Mouse (Mus musculus): ENCODE measurements around the gene Cuzd1.

The Cuzd1 gene

GRCm38 (mm10) chr7:131322192-131322591, at the start of gene Cuzd1:
Gene Cuzd1, minus strand, starts transcription at chr7:131322292.
- DNase-seq = no peak

DNA sequence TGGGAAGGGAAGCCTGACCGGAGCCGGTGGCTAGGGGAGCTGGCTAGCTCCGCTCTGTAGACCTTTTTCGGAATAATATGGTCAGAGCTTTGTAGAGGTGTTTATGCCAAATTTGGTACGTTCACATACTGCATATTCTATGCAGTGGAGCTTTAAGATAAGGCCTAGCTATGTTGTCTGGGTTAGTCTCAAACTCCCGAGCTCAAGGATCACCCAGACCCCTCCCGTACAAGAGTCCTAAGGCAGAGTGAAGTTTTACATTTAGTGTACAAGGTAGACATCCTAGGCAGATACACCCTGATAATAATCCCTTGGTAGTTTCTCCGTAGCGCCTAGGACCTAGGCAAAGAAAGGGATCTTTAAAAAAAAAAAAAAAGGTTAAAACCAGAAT, 49.4 kb upstream of the Cuzd1 start:
- DNase-seq = no peak

DNA sequence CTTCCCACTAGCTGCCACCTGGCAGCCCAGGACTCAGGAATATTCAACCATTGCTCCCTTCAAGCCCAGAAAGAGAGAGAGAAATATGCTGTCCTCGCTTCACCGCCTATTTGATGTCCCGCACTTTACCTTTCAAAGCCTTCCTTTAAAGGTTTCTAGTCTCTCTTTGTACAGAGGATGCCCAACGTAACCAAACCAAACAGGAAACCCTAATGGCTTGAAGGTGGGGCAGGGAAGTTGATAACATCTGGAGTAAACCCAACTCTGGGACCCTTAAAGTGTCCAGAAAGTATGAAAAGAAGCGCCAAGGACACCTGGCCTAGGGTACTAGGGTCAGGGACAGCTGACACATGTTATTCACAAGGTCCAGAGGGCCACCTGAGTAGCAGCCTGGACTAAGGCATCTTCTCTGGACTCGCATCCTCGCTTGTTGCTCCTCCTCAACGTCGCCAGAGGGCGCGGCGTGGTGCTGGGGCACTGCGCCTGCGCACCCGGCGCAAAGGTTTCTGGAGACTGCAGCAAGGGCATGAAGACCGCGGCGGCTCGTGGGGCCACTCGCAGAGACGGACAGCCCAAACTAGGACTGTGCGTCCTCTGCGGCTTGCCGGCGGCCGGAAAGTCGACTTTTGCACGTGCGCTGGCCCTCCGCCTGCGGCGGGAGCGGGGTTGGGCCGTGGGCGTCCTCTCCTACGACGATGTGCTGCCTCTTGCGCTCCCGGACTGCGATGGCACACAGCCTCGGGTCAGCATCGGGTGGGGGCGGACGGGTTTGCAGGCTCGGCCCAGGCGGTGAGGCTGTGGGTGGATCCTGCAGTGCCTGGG, 48.8 kb upstream of the Cuzd1 start, which contains the start of gene Pstk:
Pstk (plus strand) TSS at position 494 of the 822 bp plus-strand sequence.
- peak; percentile 86 to 96 for DNase-seq

GRCm38 (mm10) chr7:131364131-131364530, 42.0 kb upstream of the Cuzd1 start:
- DNase-seq = no peak

DNA sequence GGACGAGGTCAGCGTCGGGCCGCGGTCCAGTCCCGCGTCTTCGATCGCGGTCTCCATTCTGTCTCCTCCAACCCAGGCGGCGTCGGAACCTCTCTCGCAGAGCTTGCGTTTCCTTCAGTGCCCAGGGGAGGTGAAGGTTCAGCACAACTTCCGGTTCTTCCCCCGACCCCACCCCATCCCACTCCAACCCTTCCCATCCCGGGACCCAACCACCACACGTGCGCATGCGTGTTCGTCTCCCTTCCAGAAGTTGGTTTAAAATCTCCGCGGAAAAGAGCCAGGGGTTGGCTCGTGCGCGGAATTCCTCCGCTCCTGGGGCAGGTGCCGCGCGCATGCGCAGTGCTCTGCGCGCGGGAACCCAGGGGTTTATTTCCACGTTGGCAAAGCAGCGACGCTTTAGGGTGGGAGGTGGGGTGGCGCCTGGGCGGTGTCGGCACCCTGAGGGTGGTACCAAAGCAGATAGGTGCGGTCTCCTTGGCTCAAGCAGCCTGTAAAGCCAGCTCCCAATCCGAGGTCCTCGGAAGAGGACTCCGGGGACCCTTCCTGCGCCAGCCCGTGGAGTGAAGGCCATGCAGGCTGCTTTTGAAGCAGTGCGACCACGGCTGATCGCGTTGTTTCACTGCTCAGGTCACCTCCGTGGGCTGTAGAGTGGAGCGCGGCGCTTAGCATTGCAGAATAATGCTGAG, 40.7 kb upstream of the Cuzd1 start, which contains the start of gene 2310057M21Rik:
2310057M21Rik (minus strand) TSS at position 145 of the 686 bp plus-strand sequence.
- peak; percentile 95 for DNase-seq

DNA sequence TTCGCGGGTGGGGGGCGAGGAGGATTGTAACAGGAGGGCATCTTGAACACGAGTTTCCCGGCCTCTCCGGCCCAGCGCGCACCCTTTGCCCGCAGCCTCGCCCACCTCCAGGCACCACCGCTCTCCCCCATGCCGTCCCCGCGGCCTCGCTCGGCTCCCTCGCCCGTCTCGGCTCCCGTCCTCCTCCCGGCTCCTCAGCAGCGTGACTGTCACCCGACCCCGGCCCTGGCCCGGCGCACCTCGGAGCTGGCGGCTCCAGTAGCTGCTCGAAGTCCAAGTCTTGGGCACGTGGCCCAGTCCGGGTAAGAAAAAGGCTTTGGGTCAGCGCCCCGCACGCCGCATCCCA, 40.1 kb upstream of the Cuzd1 start:
- DNase-seq = no peak

DNA sequence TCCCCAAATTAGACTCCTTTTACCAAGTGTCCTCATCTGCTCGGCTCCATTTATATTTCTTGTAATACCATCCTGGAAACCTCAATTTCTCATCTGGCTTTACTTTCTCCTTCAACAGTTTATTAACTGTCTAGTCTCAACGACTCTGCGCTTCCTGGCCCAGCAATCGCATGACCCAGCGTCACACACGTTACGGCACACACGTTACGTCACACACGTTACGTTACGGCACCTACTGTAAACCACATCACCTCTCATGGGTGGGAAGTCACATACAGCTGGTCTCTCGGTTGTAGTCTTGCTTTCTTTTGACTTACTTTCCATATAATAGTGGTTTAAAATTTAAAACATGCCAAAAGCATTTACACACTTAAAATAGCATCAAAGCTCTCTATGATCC, 34.0 kb upstream of the Cuzd1 start:
- DNase-seq = no peak

- DNase-seq = peak; percentile 20 to 21
Measured at GRCm38 (mm10) chr7:131345856-131346541, 23.9 kb upstream of the Cuzd1 start.

DNA sequence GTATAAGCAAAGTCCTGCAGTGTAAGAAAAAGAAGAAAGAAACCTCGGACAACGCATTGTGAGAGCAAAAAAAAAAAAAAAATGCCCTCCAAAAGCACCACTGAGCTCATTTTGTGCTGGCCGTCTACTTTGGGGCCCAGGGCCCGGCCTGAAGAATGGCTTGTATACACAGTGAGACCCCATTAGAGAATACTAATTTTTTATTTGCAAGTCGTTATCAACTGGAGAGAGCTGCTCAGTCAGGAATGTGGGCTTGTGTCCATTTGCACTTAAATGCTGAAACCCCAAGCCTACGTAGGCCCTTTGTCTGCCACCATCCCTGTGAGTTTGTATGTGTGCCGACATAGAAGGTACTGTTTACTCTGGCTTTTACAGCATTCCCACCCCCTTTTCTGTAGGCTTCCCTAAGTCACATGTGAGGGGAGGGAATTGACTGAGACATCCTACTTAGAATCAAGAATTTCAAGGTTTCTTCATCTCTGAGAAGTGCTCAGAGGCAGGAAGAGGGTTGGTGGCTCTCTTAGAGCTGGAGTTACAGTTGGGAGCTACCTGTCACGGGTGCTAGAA, 15.5 kb upstream of the Cuzd1 start:
- no peak for DNase-seq

DNA sequence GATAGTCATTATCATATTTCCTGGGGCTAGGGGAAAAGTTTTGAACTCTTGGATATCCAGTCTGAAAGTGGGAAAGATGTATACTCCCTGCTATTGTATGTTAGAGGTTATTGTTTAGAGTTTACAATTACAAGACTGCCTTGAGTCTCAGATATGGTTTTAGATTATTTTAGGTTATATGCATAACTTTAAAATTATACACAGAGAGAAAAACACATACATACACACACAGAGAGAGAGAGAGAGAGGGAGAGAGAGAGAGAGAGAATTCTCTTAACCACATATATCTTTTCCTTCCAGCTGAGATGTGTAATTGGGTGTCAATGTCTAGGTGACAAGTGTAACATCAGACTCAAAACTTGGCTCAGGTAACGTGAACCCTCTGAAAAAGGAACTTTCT, 11.5 kb upstream of the Cuzd1 start, which contains the start of gene Fam24a:
Fam24a (plus strand) TSS at position 301 of the 400 bp plus-strand sequence.
- no peak for DNase-seq

DNA sequence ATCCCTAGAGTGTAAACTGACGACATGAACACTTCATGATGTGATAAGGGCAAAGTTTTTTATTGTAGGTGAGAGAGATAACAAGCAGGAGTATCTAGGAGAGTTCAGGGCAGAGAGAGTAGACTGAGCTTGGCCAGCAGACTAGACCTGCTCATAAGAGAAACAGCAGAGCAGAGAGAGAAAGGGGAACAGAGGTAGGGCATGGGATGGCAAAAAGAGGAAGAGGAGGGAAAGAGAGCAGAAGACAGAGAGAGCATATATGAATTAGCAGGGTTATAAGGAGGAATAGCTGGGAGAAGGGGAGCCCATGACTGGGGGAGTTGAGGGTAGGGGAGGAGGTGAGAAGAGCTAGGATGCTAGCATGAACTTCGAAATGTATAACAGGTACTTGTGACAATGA, 9.6 kb upstream of the Cuzd1 start:
- no peak for DNase-seq

DNA sequence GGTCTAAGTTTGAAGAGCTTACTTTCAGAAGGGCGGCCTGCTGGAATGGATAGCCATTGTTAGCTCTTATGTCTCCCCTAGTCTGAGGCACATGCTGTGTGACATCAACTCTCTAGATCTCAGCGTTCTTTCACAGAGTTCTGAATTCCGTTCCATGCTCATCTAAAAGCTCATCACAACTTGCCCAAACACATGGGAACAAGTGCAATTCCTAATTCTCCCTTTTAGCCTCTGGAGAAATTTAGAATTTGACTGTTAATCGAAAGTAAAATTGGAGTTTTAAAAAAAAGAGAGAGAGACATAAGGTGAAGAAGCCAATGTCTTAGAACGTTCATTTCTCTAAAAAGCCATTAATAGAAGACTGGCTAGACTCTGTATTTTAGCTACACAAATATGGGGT, 7.3 kb upstream of the Cuzd1 start, which contains the start of gene Fam24b:
Fam24b (minus strand) TSS at position 101 of the 400 bp plus-strand sequence.
- no peak for DNase-seq

GRCm38 (mm10) chr7:131327054-131327453, 5.0 kb upstream of the Cuzd1 start:
- no peak for DNase-seq

DNA sequence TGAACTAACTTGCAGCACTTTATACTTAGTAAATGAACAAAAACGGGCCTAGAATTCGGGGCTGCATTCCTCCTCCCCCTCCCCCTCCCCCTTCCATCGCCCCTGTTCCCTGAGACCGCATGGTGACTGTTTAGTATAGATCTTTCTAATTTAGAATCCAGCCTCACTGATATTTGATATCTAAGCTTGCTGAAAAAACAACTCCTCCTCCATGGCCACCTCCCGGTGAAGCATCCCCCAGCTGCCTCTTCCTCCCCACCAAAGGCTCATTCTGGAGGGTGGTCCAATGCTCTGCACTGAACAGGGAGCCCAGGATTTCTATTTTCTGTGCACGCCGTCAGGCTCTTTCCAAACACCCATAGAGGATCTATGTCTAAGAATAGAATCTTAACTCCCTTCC, 3.8 kb downstream of the Cuzd1 start:
- no peak for DNase-seq

- DNase-seq = no peak
Measured at GRCm38 (mm10) chr7:131317587-131317986, 4.5 kb downstream of the Cuzd1 start.

GRCm38 (mm10) chr7:131314493-131314892, 7.6 kb downstream of the Cuzd1 start:
- DNase-seq = no peak

DNA sequence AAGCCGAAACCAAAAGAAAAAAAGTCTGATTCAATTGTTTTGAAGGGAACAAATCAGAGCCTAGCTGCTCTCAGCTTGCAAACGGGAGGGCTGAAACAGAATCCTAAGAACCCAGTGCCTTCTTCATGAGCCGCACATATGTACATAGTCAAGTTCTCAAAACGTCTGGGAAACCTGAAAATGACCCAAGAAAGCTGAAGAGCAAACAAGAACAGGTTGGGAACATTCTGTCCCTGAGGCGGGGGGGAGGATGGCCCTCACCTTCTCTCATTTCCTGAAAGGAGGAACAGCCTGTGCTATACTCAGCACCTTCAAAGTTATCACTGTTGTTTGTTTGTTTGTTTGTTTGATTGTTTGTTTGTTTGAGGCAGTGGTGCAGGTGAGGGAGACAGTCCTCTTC, 15.4 kb downstream of the Cuzd1 start:
- DNase-seq = no peak

DNA sequence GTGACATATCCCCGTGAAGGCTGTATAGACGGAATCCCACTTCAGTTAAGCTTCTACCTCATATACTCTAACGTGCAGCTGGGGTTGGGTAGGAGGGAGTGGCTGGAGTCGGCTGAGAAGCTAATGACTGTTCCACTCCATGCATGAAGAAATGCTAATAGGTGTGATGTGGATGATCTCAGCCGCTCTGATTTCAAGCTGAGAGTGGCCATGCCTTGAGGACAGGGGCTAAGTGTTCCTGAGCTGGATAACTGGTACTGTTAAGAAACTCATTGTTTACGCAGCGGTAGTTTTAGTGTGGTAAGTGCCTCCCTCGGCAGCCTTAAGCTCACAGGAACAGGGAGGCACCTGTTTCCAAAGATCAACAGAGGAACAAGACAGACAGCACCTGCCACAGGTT, 18.8 kb downstream of the Cuzd1 start:
- DNase-seq = no peak

GRCm38 (mm10) chr7:131297151-131297550, 24.9 kb downstream of the Cuzd1 start:
- no peak for DNase-seq

GRCm38 (mm10) chr7:131265851-131266250, 56.2 kb downstream of the Cuzd1 start:
- DNase-seq = no peak

DNA sequence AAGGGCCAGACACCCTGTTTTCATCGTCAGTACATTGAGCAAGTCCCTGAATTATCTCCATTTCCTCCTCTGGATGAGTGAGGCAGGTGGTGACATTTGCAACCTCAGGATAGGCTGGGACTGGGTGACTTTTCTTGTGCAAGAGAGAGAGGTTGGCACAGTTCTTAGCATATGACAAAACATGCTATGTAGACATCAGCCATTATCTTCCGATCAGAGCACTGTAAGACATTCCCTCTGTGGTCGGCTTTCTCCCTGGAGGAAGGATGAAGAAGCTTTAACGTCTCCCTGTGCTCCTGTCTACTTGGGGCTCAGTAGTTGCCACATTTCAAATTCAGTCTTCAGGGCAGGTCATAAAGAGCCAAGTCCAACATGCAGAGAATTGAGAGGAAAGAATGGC, 57.8 kb downstream of the Cuzd1 start:
- no peak for DNase-seq

GRCm38 (mm10) chr7:131260946-131261345, 61.1 kb downstream of the Cuzd1 start:
- DNase-seq = no peak
